ENCODE assay signal across 8 mouse cellular contexts in genomic region chr5:31563496-31563895, GRCm38 (mm10). TPM values are rescaled to one million over a fixed set of nuclear protein-coding genes. Genes with fewer than 3 reads are reported as not detected.
DNase-seq lines count a peak whose midpoint lies in the region; ATAC-seq and TF ChIP-seq lines count a peak whose summit lies in the region.

No protein-coding gene starts in this region.

- no peak overlapping the region for H3ac ChIP-seq in myocyte (ENCODE audit: control insufficient read depth, insufficient read length)

- ATAC-seq in activated CD4-positive, CD25-positive, alpha-beta regulatory T cell, adult 4 months = peak; percentile 46
- ATAC-seq in common myeloid progenitor, adult 5-6 weeks (replicated peaks; ENCODE audit: low read depth, poor library complexity, severe bottlenecking) = peak; percentile 85
- ATAC-seq in granulocyte monocyte progenitor cell, adult 5-6 weeks (replicated peaks; ENCODE audit: poor library complexity, severe bottlenecking) = peak; percentile 78
- no peak for ATAC-seq in stomach, embryonic 16.5 days (ENCODE audit: insufficient read depth, low FRiP score)

- no peaks in the 10 kb centered on the region for H3K79me2 ChIP-seq in myocyte (ENCODE audit: control insufficient read depth, insufficient read depth)

- no peaks in the 10 kb centered on the region for H3K27me3 ChIP-seq in limb, embryonic 10.5 days (ENCODE audit: low read depth, poor library complexity, severe bottlenecking)
- H3K27me3 ChIP-seq in myocyte (ENCODE audit: control insufficient read depth, insufficient read depth, insufficient read length) = no peaks in the 10 kb centered on the region
- H3K27me3 ChIP-seq in stomach, embryonic 16.5 days (ENCODE audit: control insufficient read depth, insufficient read depth, low read length) = no peaks in the 10 kb centered on the region

- H3K9ac ChIP-seq in stomach, embryonic 16.5 days (ENCODE audit: low read length) = peak overlapping the region; percentile 37; the same call in 1 of the 2 replicates

- H3K9me3 ChIP-seq in limb, embryonic 10.5 days (replicated peaks) = no peaks in the 10 kb centered on the region
- no peaks in the 10 kb centered on the region for H3K9me3 ChIP-seq in stomach, embryonic 16.5 days (replicated peaks; ENCODE audit: control insufficient read depth, low read length)

- peak overlapping the region; percentile 51; the same call in 1 of the 2 replicates for H3K27ac ChIP-seq in limb, embryonic 10.5 days
- peak overlapping the region; percentile 43; the same call in 1 of the 2 replicates for H3K27ac ChIP-seq in stomach, embryonic 16.5 days (ENCODE audit: low read length)

- 8% methylated on average over 6 of the region's 6 CpGs for WGBS in limb, embryonic 10.5 days
- WGBS in stomach, embryonic 16.5 days = 6% methylated on average over 6 of the region's 6 CpGs

- H3K4me1 ChIP-seq in limb, embryonic 10.5 days = peaks cover 4% of the 10 kb centered on the region; the same call in 1 of the 2 replicates
- H3K4me1 ChIP-seq in stomach, embryonic 16.5 days (ENCODE audit: control insufficient read depth, insufficient read depth, low read length) = no peaks in the 10 kb centered on the region

- no peak overlapping the region for H3K4me3 ChIP-seq in limb, embryonic 10.5 days
- H3K4me3 ChIP-seq in myocyte = no peak overlapping the region
- no peak overlapping the region for H3K4me3 ChIP-seq in stomach, embryonic 16.5 days (replicated peaks; ENCODE audit: low read length)

- H3K4me2 ChIP-seq in myocyte (ENCODE audit: low read depth) = peak overlapping the region; percentile 24
- H3K4me2 ChIP-seq in stomach, embryonic 16.5 days (ENCODE audit: low read depth, low read length) = no peak overlapping the region

- peaks cover 36% of the 10 kb centered on the region for H3K36me3 ChIP-seq in limb, embryonic 10.5 days
- no peaks in the 10 kb centered on the region for H3K36me3 ChIP-seq in myocyte (ENCODE audit: control insufficient read depth, insufficient read depth)
- no peaks in the 10 kb centered on the region for H3K36me3 ChIP-seq in stomach, embryonic 16.5 days (ENCODE audit: control insufficient read depth, insufficient read depth, low read length)

- TF ChIP-seq POLR2A in myocyte (IDR thresholded peaks at IDR 0.05; ENCODE audit: insufficient read length, low read depth) = no peak

- DNase-seq in 416B (ENCODE audit: low read depth) = peak; percentile 81
- DNase-seq in kidney, adult 18-20 months = peak; percentile 64
- DNase-seq in limb, embryonic 10.5 days (ENCODE audit: low spot score) = peak; percentile 83

TF ChIP-seq in myocyte, 11 proteins besides CTCF, POLR2A, EP300 and RAD21:
- TF ChIP-seq SRF (IDR thresholded peaks at IDR 0.05; ENCODE audit: control insufficient read depth, insufficient read length, low read depth) (no peak), POLR2AphosphoS2 (IDR thresholded peaks at IDR 0.05; ENCODE audit: insufficient read length, low read depth) (no peak), USF1 (IDR thresholded peaks at IDR 0.05; ENCODE audit: low read depth) (no peak), MAX (IDR thresholded peaks at IDR 0.05; ENCODE audit: low read depth) (no peak), CEBPB (IDR thresholded peaks at IDR 0.05; ENCODE audit: insufficient read depth, poor library complexity, severe bottlenecking) (no peak), MYOG (IDR thresholded peaks at IDR 0.05; ENCODE audit: control insufficient read depth in 1 of 3, insufficient read depth in 1 of 3, insufficient read length in 2 of 3, low read depth in 2 of 3) (no peak), MYOD1 (IDR thresholded peaks at IDR 0.05; ENCODE audit: control insufficient read depth in 1 of 3, insufficient read length in 2 of 3, low read depth in 2 of 3) (no peak), REST (IDR thresholded peaks at IDR 0.05; ENCODE audit: insufficient read depth, insufficient read length) (no peak), E2F4 (IDR thresholded peaks at IDR 0.05; ENCODE audit: insufficient read depth) (no peak), TCF12 (IDR thresholded peaks at IDR 0.05; ENCODE audit: insufficient read depth, poor library complexity, severe bottlenecking) (no peak), TCF3 (IDR thresholded peaks at IDR 0.05; ENCODE audit: insufficient read length, low read depth) (no peak)

RNA-seq across cellular contexts. Expression of gene Mrpl33, which starts 33.2 kb away (rescaled TPM):
- polyA plus RNA-seq in activated CD4-positive, CD25-positive, alpha-beta regulatory T cell, adult 4 months (2017; shearing (Covaris generic)) = 100 to 1,000 TPM; 343 to 421 TPM
- total RNA-seq in common myeloid progenitor, adult 5-6 weeks (2017) = 133 and 158 TPM in 2 replicates
- total RNA-seq in granulocyte monocyte progenitor cell, adult 5-6 weeks (2014; fragmentation: Nextera tagmentation) = 543 and 559 TPM in 2 replicates
- total RNA-seq in granulocyte monocyte progenitor cell, adult 5-6 weeks (2017) = 224 and 356 TPM in 2 replicates
- 254 and 274 TPM in 2 replicates for polyA plus RNA-seq in limb, embryonic 10.5 days (2016; fragmentation: Nextera tagmentation; extraction: Ambion mirVana)
- polyA plus RNA-seq in myocyte (2012; fragmentation: generic; extraction: Trizol) = 241 TPM
- polyA plus RNA-seq in stomach, embryonic 16.5 days (2015; fragmentation: Nextera tagmentation; extraction: Ambion mirVana) = 313 and 319 TPM in 2 replicates

RNA-seq across cellular contexts. Expression of gene Supt7l, which starts 35.9 kb away (rescaled TPM):
- 10 to 100 TPM; 20.1 to 23.5 TPM for polyA plus RNA-seq in activated CD4-positive, CD25-positive, alpha-beta regulatory T cell, adult 4 months (2017; shearing (Covaris generic))
- 21.4 and 24.9 TPM in 2 replicates for total RNA-seq in common myeloid progenitor, adult 5-6 weeks (2017)
- total RNA-seq in granulocyte monocyte progenitor cell, adult 5-6 weeks (2014; fragmentation: Nextera tagmentation) = 13.8 and 19.2 TPM in 2 replicates
- total RNA-seq in granulocyte monocyte progenitor cell, adult 5-6 weeks (2017) = 18.0 and 20.3 TPM in 2 replicates
- polyA plus RNA-seq in limb, embryonic 10.5 days (2016; fragmentation: Nextera tagmentation; extraction: Ambion mirVana) = 26.3 and 32.8 TPM in 2 replicates
- 10.0 TPM for polyA plus RNA-seq in myocyte (2012; fragmentation: generic; extraction: Trizol)
- 18.3 and 21.9 TPM in 2 replicates for polyA plus RNA-seq in stomach, embryonic 16.5 days (2015; fragmentation: Nextera tagmentation; extraction: Ambion mirVana)

RNA-seq across cellular contexts. Expression of gene Slc4a1ap, which starts 36.7 kb away (rescaled TPM):
- polyA plus RNA-seq in activated CD4-positive, CD25-positive, alpha-beta regulatory T cell, adult 4 months (2017; shearing (Covaris generic)) = 10 to 100 TPM; 25.9 to 26.9 TPM
- total RNA-seq in common myeloid progenitor, adult 5-6 weeks (2017) = 55.9 and 61.4 TPM in 2 replicates
- total RNA-seq in granulocyte monocyte progenitor cell, adult 5-6 weeks (2014; fragmentation: Nextera tagmentation) = 32.1 and 37.3 TPM in 2 replicates
- 45.1 and 53.4 TPM in 2 replicates for total RNA-seq in granulocyte monocyte progenitor cell, adult 5-6 weeks (2017)
- polyA plus RNA-seq in limb, embryonic 10.5 days (2016; fragmentation: Nextera tagmentation; extraction: Ambion mirVana) = 34.0 and 34.4 TPM in 2 replicates
- 15.9 TPM for polyA plus RNA-seq in myocyte (2012; fragmentation: generic; extraction: Trizol)
- 24.0 and 26.2 TPM in 2 replicates for polyA plus RNA-seq in stomach, embryonic 16.5 days (2015; fragmentation: Nextera tagmentation; extraction: Ambion mirVana)
